Mouse (Mus musculus) intestine, embryonic 14.5 days (tissue): ENCODE results near the gene E2f4. TPM values are rescaled to one million over a fixed set of nuclear protein-coding genes. Genes with fewer than 3 reads are reported as not detected.

ENCODE experiments used
- ATAC-seq: fragments of 200-750 bp; cut with Nextera tagmentation; replicated peaks from 2 replicates; pipeline ENCODE4 v1.8.0; 2017; ENCODE audit warnings: low read depth, moderate number of reproducible peaks, moderate TSS enrichment, moderate library complexity; ENCODE audit not compliant: low FRiP score, low TSS enrichment
- DNase-seq: peaks from one replicate; pipeline ENCODE4 v3.0.0-alpha.2; 2018; ENCODE audit warnings: low spot score
- H3K27ac ChIP-seq: fragments of 300-500 bp; sonication (generic); 2 replicates; pipeline ENCODE4 v1.5.1; 2014; ENCODE audit warnings: low read depth, mild to moderate bottlenecking, control low read depth
- H3K27me3 ChIP-seq: fragments of 300-500 bp; sonication (generic); replicated peaks from 2 replicates; pipeline ENCODE4 v1.6.1; 2014; ENCODE audit warnings: low read length, control low read depth; ENCODE audit not compliant: control insufficient read depth, insufficient read depth
- H3K36me3 ChIP-seq: fragments of 300-500 bp; sonication (generic); 2 replicates; pipeline ENCODE4 v1.6.1; 2014; ENCODE audit warnings: low read length, control low read depth; ENCODE audit not compliant: control insufficient read depth, insufficient read depth
- H3K4me1 ChIP-seq: fragments of 300-500 bp; sonication (generic); replicated peaks from 2 replicates; pipeline ENCODE4 v1.6.1; 2014; ENCODE audit warnings: low read length, control low read depth, mixed read lengths; ENCODE audit not compliant: control insufficient read depth, insufficient read depth
- H3K4me2 ChIP-seq: fragments of 300-500 bp; sonication (generic); 2 replicates; pipeline ENCODE4 v1.6.1; 2014; ENCODE audit warnings: low read length
- H3K4me3 ChIP-seq: fragments of 300-500 bp; sonication (generic); 2 replicates; pipeline ENCODE4 v1.5.1; 2014; ENCODE audit warnings: low read depth, low read length, control low read depth, mixed read lengths
- H3K9ac ChIP-seq: fragments of 300-500 bp; sonication (generic); 2 replicates; pipeline ENCODE4 v1.6.1; 2014; ENCODE audit warnings: mild to moderate bottlenecking, low read length
- H3K9me3 ChIP-seq: fragments of 300-500 bp; sonication (generic); 2 replicates; pipeline ENCODE4 v1.6.1; 2016; ENCODE audit warnings: low read length, control low read depth; ENCODE audit not compliant: control insufficient read depth
- WGBS: fragments of 180-500 bp; shearing (Covaris S2); extraction: QIAGEN DNeasy Blood & Tissue Kit; methylation state at CpG from one replicate; pipeline ENCODE4 v1.1.7; 2014; 5-methylcytosine and 5-hydroxymethylcytosine counted together
- polyA plus RNA-seq: library from polyadenylated mRNA; unstranded; fragments of >200 nt; fragmentation: Nextera tagmentation; extraction: Ambion mirVana; gene quantifications from 2 replicates; pipeline ENCODE4 v1.2.1, GENCODE M21; 2014

Gene E2f4
- polyA plus RNA-seq, 1 experiment from 2014 or later = 114 TPM

GRCm38 (mm10) chr8:105266775-105267174, 30.7 kb upstream of the E2f4 start:
- 24% methylated on average over 13 of the region's 13 CpGs for WGBS
- Histone ChIP-seq H3K4me1 (peaks cover 30% of the 10 kb centered on the region), H3K27me3 (peaks cover 74% of the 10 kb centered on the region), H3K9me3 (no peaks in the 10 kb centered on the region), H3K4me2 (no peak overlapping the region), H3K36me3 (no peaks in the 10 kb centered on the region), H3K27ac (no peak overlapping the region), H3K9ac (no peak overlapping the region), H3K4me3 (no peak overlapping the region)
- ATAC-seq = no peak
- DNase-seq = peak; percentile 50

GRCm38 (mm10) chr8:105268342-105269074, 29.0 kb upstream of the E2f4 start:
- Histone ChIP-seq H3K9me3 (no peaks in the 10 kb centered on the region), H3K4me1 (peaks cover 30% of the 10 kb centered on the region), H3K27ac (no peak overlapping the region), H3K4me3 (peak overlapping the region; percentile 41), H3K27me3 (peaks cover 84% of the 10 kb centered on the region), H3K9ac (peak overlapping the region; percentile 11; the same call in 1 of the 2 replicates), H3K4me2 (peak overlapping the region; percentile 82), H3K36me3 (no peaks in the 10 kb centered on the region)
- peak; percentile 85 for DNase-seq
- peak; percentile 42 for ATAC-seq
- WGBS = 2% methylated on average over 65 of the region's 65 CpGs

- no peaks in the 10 kb centered on the region for H3K36me3 ChIP-seq
- H3K27ac ChIP-seq = no peak overlapping the region
- H3K9me3 ChIP-seq = no peaks in the 10 kb centered on the region
- H3K4me3 ChIP-seq = peak overlapping the region; percentile 41
- 4% methylated on average over 10 of the region's 10 CpGs for WGBS
- H3K4me1 ChIP-seq = peaks cover 27% of the 10 kb centered on the region
- peaks cover 85% of the 10 kb centered on the region for H3K27me3 ChIP-seq
- peak overlapping the region; percentile 82 for H3K4me2 ChIP-seq
- DNase-seq (no peak), ATAC-seq (peak; percentile 13; the same call in 1 of the 2 replicates)
- H3K9ac ChIP-seq = peak overlapping the region; percentile 11; the same call in 1 of the 2 replicates
These were observed 28.4 kb upstream of the E2f4 start for GRCm38 (mm10) chr8:105269075-105269458.

GRCm38 (mm10) chr8:105269461-105269947, 28.0 kb upstream of the E2f4 start, which contains the start of gene Hsf4:
Gene Hsf4, plus strand, starts transcription at chr8:105269801.
- Histone ChIP-seq H3K4me3 (peak within 1 kb of the TSS; percentile 41), H3K27ac (no peak within 1 kb of the TSS), H3K4me2 (peak within 1 kb of the TSS; percentile 82), H3K27me3 (peaks cover 89% of the 10 kb centered on the region), H3K4me1 (peaks cover 27% of the 10 kb centered on the region), H3K9me3 (no peaks in the 10 kb centered on the region), H3K36me3 (no peaks in the 10 kb centered on the region), H3K9ac (peak within 1 kb of the TSS; percentile 11)
- WGBS = under 1% methylated on average over 42 of the region's 42 CpGs
- no peak; the same call in 1 of the 2 replicates for ATAC-seq
- DNase-seq = peak; percentile 76

- no peak overlapping the region for H3K27ac ChIP-seq
- peaks cover 93% of the 10 kb centered on the region for H3K27me3 ChIP-seq
- no peaks in the 10 kb centered on the region for H3K36me3 ChIP-seq
- 4% methylated on average over 39 of the region's 39 CpGs for WGBS
- peak overlapping the region; percentile 41 for H3K4me3 ChIP-seq
- no peak for ATAC-seq
- no peak overlapping the region for H3K9ac ChIP-seq
- H3K4me2 ChIP-seq = peak overlapping the region; percentile 82
- H3K9me3 ChIP-seq = no peaks in the 10 kb centered on the region
- peak; percentile 74 for DNase-seq
- H3K4me1 ChIP-seq = peaks cover 22% of the 10 kb centered on the region
These were observed 27.2 kb upstream of the E2f4 start for GRCm38 (mm10) chr8:105270101-105270915.

- H3K4me2 ChIP-seq = no peak overlapping the region
- no peaks in the 10 kb centered on the region for H3K36me3 ChIP-seq
- H3K27me3 ChIP-seq = peaks cover 98% of the 10 kb centered on the region
- no peak for ATAC-seq
- H3K4me3 ChIP-seq = peak overlapping the region; percentile 10; the same call in 1 of the 2 replicates
- H3K9me3 ChIP-seq = no peaks in the 10 kb centered on the region
- H3K9ac ChIP-seq = no peak overlapping the region
- H3K27ac ChIP-seq = no peak overlapping the region
- DNase-seq = no peak
- peaks cover 25% of the 10 kb centered on the region for H3K4me1 ChIP-seq
- WGBS = 3% methylated on average over 11 of the region's 11 CpGs
These were observed 26.6 kb upstream of the E2f4 start for GRCm38 (mm10) chr8:105270916-105271186.

- no peaks in the 10 kb centered on the region for H3K9me3 ChIP-seq
- peaks cover 9% of the 10 kb centered on the region for H3K4me1 ChIP-seq
- ATAC-seq (no peak), DNase-seq (no peak)
- H3K9ac ChIP-seq = no peak overlapping the region
- no peak overlapping the region for H3K27ac ChIP-seq
- H3K36me3 ChIP-seq = no peaks in the 10 kb centered on the region
- peaks cover 99% of the 10 kb centered on the region for H3K27me3 ChIP-seq
- no peak overlapping the region for H3K4me3 ChIP-seq
- H3K4me2 ChIP-seq = peak overlapping the region; percentile 71
- 10% methylated on average over 11 of the region's 11 CpGs for WGBS
These were observed 22.1 kb upstream of the E2f4 start for GRCm38 (mm10) chr8:105275387-105275786.

GRCm38 (mm10) chr8:105275840-105276239, 21.6 kb upstream of the E2f4 start, which contains the start of gene Nol3:
Gene Nol3, plus strand, starts transcription at chr8:105276140.
- peak within 1 kb of the TSS; percentile 71 for H3K4me2 ChIP-seq
- no peak for DNase-seq
- no peak for ATAC-seq
- H3K4me3 ChIP-seq = peak within 1 kb of the TSS; percentile 34
- no peaks in the 10 kb centered on the region for H3K36me3 ChIP-seq
- WGBS = 9% methylated on average over 10 of the region's 10 CpGs
- no peaks in the 10 kb centered on the region for H3K9me3 ChIP-seq
- H3K27me3 ChIP-seq = peaks cover 94% of the 10 kb centered on the region
- 0 out of 2 replicates have a peak within 1 kb of the TSS, but pooled peaks have one; percentile 18 for H3K9ac ChIP-seq
- H3K27ac ChIP-seq = no peak within 1 kb of the TSS
- H3K4me1 ChIP-seq = peaks cover 4% of the 10 kb centered on the region
